Mouse (Mus musculus) megakaryocyte-erythroid progenitor cell, adult 5-6 weeks (primary cell): ENCODE data around the gene Htr3a. TPM values are rescaled to one million over a fixed set of nuclear protein-coding genes. Genes with fewer than 3 reads are reported as not detected.

Experiments used
- ATAC-seq: replicated peaks from 2 replicates; pipeline ENCODE4 v1.8.0; 2016; ENCODE audit warnings: mild to moderate bottlenecking, inconsistent platforms; ENCODE audit not compliant: severe bottlenecking, poor library complexity, low FRiP score, low TSS enrichment
- total RNA-seq, 2 experiments: library from RNA; stranded (forward) in 1 of 2; stranded (reverse) in 1 of 2; fragments of 200-1000, 215-1000 nt in 1 of 2; fragments of >200 nt in 1 of 2; fragmentation: Nextera tagmentation in 1 of 2; gene quantifications; 2 replicates each; pipeline ENCODE4 v1.2.3; 2014 to 2017

The Htr3a gene
- not detected in 2 replicates for total RNA-seq (2014; fragmentation: Nextera tagmentation)
- total RNA-seq (2017), result not detected in 2 replicates

DNA sequence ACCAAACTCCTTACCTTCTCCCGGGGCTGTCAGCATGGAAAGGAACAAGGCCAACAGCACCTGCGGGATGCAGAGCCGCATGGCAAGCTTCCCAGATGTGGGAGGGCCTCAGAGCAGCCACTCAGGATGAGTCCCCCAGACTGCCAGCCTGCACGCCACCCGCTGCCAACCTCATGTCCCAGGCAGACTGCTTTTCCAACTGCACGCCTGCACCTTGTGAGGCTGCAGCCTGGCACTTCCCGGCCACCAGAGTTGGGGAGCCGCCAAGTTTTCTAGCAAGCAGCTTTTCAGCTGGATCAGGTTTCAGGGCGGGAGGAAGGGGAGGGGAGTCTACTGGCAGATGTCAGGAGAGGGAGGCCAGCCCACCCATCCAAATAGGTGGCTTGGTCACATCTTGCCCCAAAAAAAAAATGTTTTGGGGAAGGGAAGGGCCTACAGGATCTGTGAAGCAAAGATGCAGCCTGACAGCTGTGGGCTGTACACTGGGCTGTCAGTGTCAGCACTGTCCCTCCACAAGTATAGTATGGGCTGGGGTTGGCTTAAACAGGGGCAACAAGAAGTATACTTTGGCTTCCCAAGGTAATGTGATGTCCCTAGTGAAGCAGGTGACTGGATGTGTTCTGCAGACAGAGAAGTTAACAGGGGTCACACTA lies at the start of gene Htr3a:
Htr3a (minus strand) TSS at position 215 of the 653 bp plus-strand sequence.
- ATAC-seq, result no peak

- ATAC-seq, result no peak
These were observed 36.7 kb upstream of the Htr3a start for GRCm38 (mm10) chr9:48947565-48947964.

GRCm38 (mm10) chr9:48942349-48942748 lies 31.4 kb upstream of the Htr3a start:
- no peak for ATAC-seq

DNA sequence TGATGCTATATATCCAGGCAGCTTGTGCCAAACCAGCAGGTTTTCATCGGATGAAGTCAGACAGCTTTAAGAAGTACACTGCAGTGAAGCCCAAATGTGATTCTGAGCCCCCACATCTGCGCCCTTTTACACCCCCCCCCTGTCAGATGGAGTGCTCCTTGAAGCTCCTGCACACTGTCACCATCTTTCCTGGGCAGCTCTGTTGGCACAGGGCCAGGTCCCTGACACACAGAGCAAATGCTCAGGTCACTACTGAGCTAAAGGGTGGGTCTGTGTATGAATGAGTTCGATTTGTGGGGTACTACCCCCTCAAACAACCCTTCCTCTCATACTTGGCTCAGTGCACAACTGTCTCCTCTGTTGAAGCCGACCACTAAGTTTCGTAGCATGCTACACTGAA lies 18.5 kb upstream of the Htr3a start:
- no peak for ATAC-seq

GRCm38 (mm10) chr9:48928781-48929180 lies 17.9 kb upstream of the Htr3a start:
- no peak for ATAC-seq

- ATAC-seq, result no peak
These were observed 5.3 kb upstream of the Htr3a start for GRCm38 (mm10) chr9:48916011-48916788.

DNA sequence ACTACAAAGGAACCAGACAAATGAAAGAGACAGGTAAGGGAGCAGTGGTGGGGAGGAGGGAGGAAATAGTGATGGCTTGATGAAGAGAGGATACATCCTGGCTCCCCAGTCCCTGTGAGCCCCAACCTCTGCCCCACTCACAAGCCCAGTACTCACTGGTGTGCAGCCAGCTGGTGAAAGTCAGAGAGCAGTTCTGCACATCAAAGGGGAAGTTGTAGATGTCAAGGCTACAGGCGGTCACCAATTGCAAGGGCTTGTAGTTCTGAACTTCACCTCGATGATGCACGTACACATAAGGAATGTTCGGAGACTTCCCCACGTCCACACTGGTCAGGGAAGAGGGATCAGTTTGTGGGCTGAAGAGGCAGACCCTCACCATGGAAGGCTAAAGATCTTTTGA lies 6.5 kb downstream of the Htr3a start:
- no peak for ATAC-seq

DNA sequence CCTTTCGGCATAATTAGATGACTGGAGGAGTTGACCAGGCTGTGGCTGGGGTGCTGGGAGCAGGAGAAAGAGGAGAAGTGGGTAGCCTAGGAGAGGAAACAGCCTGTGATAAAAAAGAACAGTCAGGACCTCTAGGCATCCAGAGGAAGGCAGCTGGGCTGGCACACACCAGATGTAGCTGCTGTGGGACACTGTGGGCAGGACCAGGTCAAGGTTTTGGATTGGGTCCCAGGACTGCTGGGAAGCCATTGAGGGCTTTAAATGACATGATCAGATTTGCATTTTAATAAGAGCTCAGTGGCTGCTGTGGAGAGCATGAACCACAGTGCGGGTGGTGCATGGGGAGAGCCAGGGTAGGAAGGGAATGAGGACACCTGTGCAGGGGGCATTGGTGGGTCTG lies 7.1 kb downstream of the Htr3a start:
- ATAC-seq, result no peak

DNA sequence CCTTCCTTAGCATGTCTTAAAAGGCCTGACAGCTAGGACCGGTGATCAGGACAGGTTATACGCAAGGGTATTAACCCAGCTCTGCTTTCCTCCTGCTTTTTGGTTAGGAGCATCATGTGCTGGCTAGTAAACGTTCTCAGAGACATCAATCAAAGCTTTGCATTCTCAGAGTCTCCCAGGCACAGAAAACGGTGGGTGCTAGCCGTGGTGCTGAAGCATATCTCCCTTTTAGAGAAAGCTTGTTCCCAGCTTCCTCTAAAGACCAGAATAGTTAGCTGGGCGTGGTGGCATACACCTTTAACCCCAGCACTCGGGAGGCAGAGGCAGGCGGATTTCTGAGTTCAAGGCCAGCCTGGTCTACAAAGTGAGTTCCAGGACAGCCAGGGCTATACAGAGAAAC lies 12.3 kb downstream of the Htr3a start:
- ATAC-seq, result no peak

GRCm38 (mm10) chr9:48895819-48896536 lies 14.9 kb downstream of the Htr3a start:
- no peak for ATAC-seq

GRCm38 (mm10) chr9:48894755-48895154 lies 16.1 kb downstream of the Htr3a start:
- ATAC-seq, result no peak

- ATAC-seq, result 0 out of 2 replicates have a peak, but pooled peaks have one; percentile 65
These were observed 16.9 kb downstream of the Htr3a start for GRCm38 (mm10) chr9:48893986-48894385.

GRCm38 (mm10) chr9:48889093-48889492 lies 21.8 kb downstream of the Htr3a start:
- no peak for ATAC-seq

DNA sequence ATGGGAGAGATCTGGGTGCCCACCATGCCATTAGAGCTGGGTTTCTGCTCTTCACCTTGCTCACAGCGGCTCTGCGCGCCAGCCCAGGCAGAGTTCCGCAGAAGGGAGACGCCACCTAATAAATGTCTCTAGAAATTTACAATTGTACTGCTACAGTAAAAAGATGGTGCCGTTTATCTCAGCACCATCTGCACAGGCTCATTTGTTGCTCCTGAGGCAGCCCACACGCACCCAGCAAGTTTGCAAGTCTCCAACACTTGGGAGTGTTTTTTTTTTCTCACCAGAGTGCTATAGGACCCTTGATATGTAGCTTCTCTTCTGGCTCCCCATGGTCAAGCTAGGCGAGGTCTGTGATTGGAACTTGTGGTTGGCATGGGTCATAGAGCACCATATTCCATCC lies 38.0 kb downstream of the Htr3a start:
- ATAC-seq, result no peak

GRCm38 (mm10) chr9:48866523-48867121 lies 44.3 kb downstream of the Htr3a start:
- no peak for ATAC-seq

DNA sequence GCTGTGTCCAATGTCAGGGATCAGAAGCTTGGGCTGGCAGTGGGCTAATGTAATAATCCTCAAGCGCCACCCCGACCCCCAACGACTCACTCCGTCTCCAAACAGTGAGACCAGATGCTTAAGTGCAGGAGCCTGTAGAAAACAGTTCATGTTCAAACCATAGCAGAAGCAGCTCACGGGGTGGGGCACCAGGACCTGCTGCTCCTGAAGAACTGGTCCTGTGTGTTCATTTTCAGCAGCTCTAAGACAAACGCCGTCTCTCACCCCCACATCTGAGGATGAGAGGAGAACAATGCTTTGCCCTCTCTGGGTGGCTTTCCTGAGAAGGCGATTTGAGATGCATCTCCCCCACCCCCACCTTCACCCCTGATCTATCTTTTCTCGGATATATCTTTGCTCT lies 45.7 kb downstream of the Htr3a start:
- ATAC-seq, result no peak

- ATAC-seq, result no peak
These were observed 49.4 kb downstream of the Htr3a start for GRCm38 (mm10) chr9:48861481-48861880.

- ATAC-seq, result peak; percentile 73
These were observed 50.4 kb downstream of the Htr3a start for GRCm38 (mm10) chr9:48860526-48860845.

DNA sequence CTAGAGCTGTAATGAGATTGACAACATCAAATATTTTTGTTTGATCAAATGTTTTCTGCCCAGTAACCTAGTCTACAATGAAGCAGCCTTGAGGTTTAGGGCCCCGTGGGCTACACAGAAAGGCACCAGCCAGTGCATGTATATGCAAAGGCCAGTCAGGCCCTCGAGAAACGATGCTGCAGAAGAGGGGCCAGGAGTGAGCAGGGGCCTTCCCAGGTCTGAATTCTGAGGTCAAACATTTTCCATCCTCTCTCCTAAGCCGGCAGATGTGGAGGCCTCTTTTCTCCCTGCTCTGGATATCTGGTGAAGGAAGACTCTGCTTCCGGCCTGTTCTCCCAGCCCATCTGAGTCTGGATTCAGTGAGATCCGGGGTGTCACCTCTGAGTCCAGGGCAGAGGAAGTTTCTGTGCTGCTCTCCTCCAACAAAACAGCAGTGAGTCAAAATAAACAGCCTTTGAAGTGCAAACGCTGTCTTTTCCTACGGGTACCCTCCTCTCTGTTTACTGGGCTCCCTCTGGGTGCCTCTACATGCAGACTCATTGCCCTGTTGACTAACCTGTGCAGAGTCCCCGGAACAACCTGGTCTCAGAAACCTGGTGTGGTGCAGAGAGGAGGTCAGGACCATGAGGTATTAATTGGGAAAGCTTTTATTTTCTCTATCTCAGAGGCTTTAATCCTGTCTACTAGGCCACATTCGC lies 50.9 kb downstream of the Htr3a start:
- 0 out of 2 replicates have a peak, but pooled peaks have one; percentile 12 for ATAC-seq
